ENCODE assay signal across 22 mouse cellular contexts in genomic region chr3:143988991-143989390, GRCm38 (mm10).
"Had no signal": no experiment of that assay in that cellular context is flagged by ENCODE, and none has a peak within 500 bp of the region (broad histone marks: within the 10 kb centered on the region; RNA-seq: fewer than 3 reads in every experiment).

No protein-coding gene starts in this region.

- H3K4me3 ChIP-seq: heart, adult 2 months; heart, embryonic 13.5 days; heart, embryonic 15.5 days; hindbrain, embryonic 13.5 days; hindbrain, embryonic 15.5 days; kidney, embryonic 15.5 days; limb, embryonic 13.5 days; limb, embryonic 15.5 days; liver, embryonic 13.5 days had no signal

- DNase-seq: gastrocnemius, postnatal 14 days; gastrocnemius, postnatal 36 days; heart, adult 11 months; heart, adult 2 months; heart, postnatal 14 days; heart, postnatal 36 days; kidney, adult 11 months; kidney, adult 2 months; kidney, adult 9 months; kidney, postnatal 14 days; kidney, postnatal 36 days; layer of hippocampus, adult 9-11 months; layer of hippocampus, postnatal 36 days; left cerebral cortex, postnatal 4 days; liver, embryonic 13.5 days had no signal

- H3K4me1 ChIP-seq: heart, embryonic 15.5 days; hindbrain, embryonic 13.5 days; hindbrain, embryonic 15.5 days; kidney, embryonic 15.5 days; limb, embryonic 13.5 days; limb, embryonic 15.5 days; liver, embryonic 13.5 days had no signal
